Mouse (Mus musculus) hindbrain, embryonic 16.5 days (tissue): Measurements from ENCODE around the gene Gm2075. TPM values are rescaled to one million over a fixed set of nuclear protein-coding genes. Genes with fewer than 3 reads are reported as not detected.
"Not testable (repeated sequence)": the region's sequence is repeated elsewhere in the genome, so short reads cannot be mapped to it uniquely, and the experiment has no call there.

Source experiments
- ATAC-seq: fragments of 200-750 bp; cut with Nextera tagmentation; 2 replicates; pipeline ENCODE4 v1.8.0; 2017; ENCODE audit warnings: moderate TSS enrichment, moderate library complexity
- H3K27ac ChIP-seq: fragments of 300-500 bp; sonication (generic); 2 replicates; pipeline ENCODE4 v1.5.1; 2014; ENCODE audit warnings: low read depth, mild to moderate bottlenecking, control low read depth, low read length, moderate library complexity
- H3K27me3 ChIP-seq: fragments of 300-500 bp; sonication (generic); replicated peaks from 2 replicates; pipeline ENCODE4 v1.6.1; 2014; ENCODE audit warnings: low read length; ENCODE audit not compliant: control insufficient read depth, insufficient read depth
- H3K36me3 ChIP-seq: fragments of 300-500 bp; sonication (generic); 2 replicates; pipeline ENCODE4 v1.6.1; 2014; ENCODE audit warnings: mild to moderate bottlenecking, low read length, moderate library complexity, mixed read lengths; ENCODE audit not compliant: control insufficient read depth, insufficient read depth
- H3K4me1 ChIP-seq: fragments of 300-500 bp; sonication (generic); 2 replicates; pipeline ENCODE4 v1.6.1; 2014; ENCODE audit warnings: low read depth, low read length; ENCODE audit not compliant: control insufficient read depth, insufficient read depth
- H3K4me2 ChIP-seq: fragments of 300-500 bp; sonication (generic); 2 replicates; pipeline ENCODE4 v1.6.1; 2014; ENCODE audit warnings: mild to moderate bottlenecking, low read length, control low read depth, moderate library complexity
- H3K4me3 ChIP-seq: fragments of 300-500 bp; sonication (generic); 2 replicates; pipeline ENCODE4 v1.5.1; 2014; ENCODE audit warnings: mild to moderate bottlenecking, low read length, control low read depth, moderate library complexity
- H3K9ac ChIP-seq: fragments of 300-500 bp; sonication (generic); 2 replicates; pipeline ENCODE4 v1.6.1; 2014; ENCODE audit warnings: low read depth, mild to moderate bottlenecking, control low read depth, low read length, moderate library complexity
- H3K9me3 ChIP-seq: fragments of 300-500 bp; sonication (generic); 2 replicates; pipeline ENCODE4 v1.6.1; 2014; ENCODE audit warnings: mild to moderate bottlenecking, low read length, moderate library complexity; ENCODE audit not compliant: control insufficient read depth
- WGBS: fragments of 180-500 bp; shearing (Covaris S2); extraction: QIAGEN DNeasy Blood & Tissue Kit; methylation state at CpG from one replicate; pipeline ENCODE4 v1.1.7; 2014; 5-methylcytosine and 5-hydroxymethylcytosine counted together
- polyA plus RNA-seq: library from polyadenylated mRNA; unstranded; fragments of >200 nt; fragmentation: Nextera tagmentation; extraction: Ambion mirVana; gene quantifications from 2 replicates; pipeline ENCODE4 v1.2.1, GENCODE M21; 2015

Gm2075 gene
- not detected in 2 replicates for polyA plus RNA-seq

DNA sequence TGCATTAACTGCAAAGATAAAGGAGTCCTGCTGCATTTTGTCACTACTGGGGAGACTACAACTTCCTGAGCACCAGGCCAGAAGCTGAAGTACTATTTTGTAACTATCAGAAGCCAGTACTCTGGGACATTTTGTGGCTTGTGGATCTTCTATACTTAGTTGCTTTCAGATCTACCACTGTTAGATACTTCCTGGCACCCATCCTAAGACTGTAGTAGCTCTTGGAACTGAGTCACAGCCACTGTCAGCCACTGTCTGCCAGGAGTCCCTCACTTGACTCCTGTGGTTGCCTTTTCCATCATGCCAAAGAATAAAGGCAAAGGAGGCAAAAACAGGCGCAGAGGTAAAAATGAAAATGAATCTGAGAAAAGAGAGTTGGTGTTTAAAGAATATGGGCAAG, at the start of gene Gm2075:
TSS of gene Gm2075 (plus strand) at position 301 of the 400 bp plus-strand sequence.
- not testable (repeated sequence) for H3K4me1 ChIP-seq, H3K9me3 ChIP-seq, H3K36me3 ChIP-seq, H3K27ac ChIP-seq, H3K4me3 ChIP-seq, ATAC-seq, H3K27me3 ChIP-seq, H3K4me2 ChIP-seq, H3K9ac ChIP-seq
- WGBS, result no CpG with 5 or more reads among the region's 1 CpGs

- not testable (repeated sequence) for H3K36me3 ChIP-seq, H3K27me3 ChIP-seq, ATAC-seq, H3K4me3 ChIP-seq, H3K9me3 ChIP-seq, H3K27ac ChIP-seq, H3K4me1 ChIP-seq, H3K4me2 ChIP-seq, H3K9ac ChIP-seq
These were observed 27.6 kb upstream of the Gm2075 start for GRCm38 (mm10) chr12:87984000-87984399.

GRCm38 (mm10) chr12:88004118-88004517, 7.5 kb upstream of the Gm2075 start:
- H3K4me2 ChIP-seq, H3K27ac ChIP-seq, H3K36me3 ChIP-seq, H3K9ac ChIP-seq, H3K9me3 ChIP-seq, H3K27me3 ChIP-seq, H3K4me3 ChIP-seq, ATAC-seq, H3K4me1 ChIP-seq: not testable (repeated sequence)
- WGBS, result 71% methylated on average over 3 of the region's 3 CpGs

- 72% methylated on average over 1 of the region's 2 CpGs for WGBS
- not testable (repeated sequence) for H3K4me3 ChIP-seq, H3K27me3 ChIP-seq, H3K4me1 ChIP-seq, H3K36me3 ChIP-seq, H3K4me2 ChIP-seq, ATAC-seq, H3K27ac ChIP-seq, H3K9ac ChIP-seq, H3K9me3 ChIP-seq
These were observed 7.0 kb downstream of the Gm2075 start, which contains the start of gene Gm6803 for GRCm38 (mm10) chr12:88018671-88019070. Gene Gm6803, minus strand, starts transcription at chr12:88018771.

DNA sequence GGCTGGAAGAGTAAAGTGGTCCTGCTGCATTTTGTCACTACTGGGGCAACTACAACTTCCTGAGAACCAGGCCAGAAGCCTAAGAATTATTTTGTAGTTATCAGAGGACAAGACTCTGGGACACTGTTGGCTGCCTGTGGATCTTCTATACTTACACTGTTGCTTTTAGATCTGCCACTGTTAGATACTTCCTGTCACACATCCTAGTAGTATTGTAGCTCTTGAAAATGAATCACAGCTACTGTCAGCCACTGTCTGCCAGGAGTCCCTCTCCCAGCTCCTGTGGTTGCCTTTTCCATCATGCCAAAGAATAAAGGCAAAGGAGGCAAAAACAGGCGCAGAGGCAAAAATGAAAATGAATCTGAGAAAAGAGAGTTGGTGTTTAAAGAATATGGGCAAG, 15.1 kb downstream of the Gm2075 start, which contains the start of gene Gm2056:
TSS of gene Gm2056 (plus strand) at position 301 of the 400 bp plus-strand sequence.
- H3K27me3 ChIP-seq, H3K9me3 ChIP-seq, H3K36me3 ChIP-seq, H3K27ac ChIP-seq, H3K4me1 ChIP-seq, ATAC-seq, H3K9ac ChIP-seq, H3K4me3 ChIP-seq, H3K4me2 ChIP-seq: not testable (repeated sequence)
- 86% methylated on average over 1 of the region's 1 CpGs for WGBS

DNA sequence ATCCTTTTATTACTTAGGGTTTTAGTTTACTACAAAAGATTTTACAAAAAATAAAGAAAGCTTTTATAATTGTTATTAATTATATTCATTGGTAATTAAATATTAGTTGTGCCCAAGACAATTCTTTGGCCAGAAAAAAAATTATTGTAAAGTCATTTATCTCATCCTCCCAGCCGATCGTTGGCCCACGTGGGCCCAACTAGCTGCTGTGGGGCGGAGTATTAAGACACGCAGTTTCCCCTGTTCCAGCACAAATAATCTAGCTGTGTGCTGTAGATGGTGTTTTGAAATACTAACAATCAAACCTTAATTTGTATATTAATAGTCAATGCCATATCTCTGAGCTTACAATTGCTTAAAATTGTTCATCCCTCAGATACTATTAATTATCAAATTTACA, 20.6 kb downstream of the Gm2075 start:
- not testable (repeated sequence) for H3K27ac ChIP-seq, H3K4me3 ChIP-seq, H3K4me1 ChIP-seq, H3K9ac ChIP-seq, H3K27me3 ChIP-seq, ATAC-seq, H3K4me2 ChIP-seq, H3K36me3 ChIP-seq, H3K9me3 ChIP-seq
- WGBS, result 93% methylated on average over 5 of the region's 5 CpGs

DNA sequence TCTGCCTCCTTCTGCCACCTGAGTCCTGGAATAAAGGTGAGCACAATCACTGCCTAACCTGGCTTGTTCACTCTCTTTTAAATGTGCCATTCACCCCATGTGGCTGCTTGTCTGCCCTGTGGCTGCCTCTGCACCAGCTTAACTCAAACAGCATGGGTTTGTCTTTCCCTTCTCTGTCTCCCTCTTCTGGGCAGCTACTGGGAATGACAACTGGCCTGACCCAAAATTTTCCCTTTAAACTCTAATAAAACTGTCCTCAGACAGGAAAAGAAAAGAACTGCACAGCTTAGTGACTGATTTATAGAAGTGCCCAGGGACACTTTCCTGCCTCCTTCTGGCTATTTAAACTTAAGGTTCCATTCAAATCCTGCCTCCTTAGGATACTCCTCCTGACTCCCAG, 27.4 kb downstream of the Gm2075 start:
- not testable (repeated sequence) for H3K36me3 ChIP-seq, H3K9ac ChIP-seq, H3K4me3 ChIP-seq, ATAC-seq, H3K4me2 ChIP-seq, H3K27ac ChIP-seq, H3K9me3 ChIP-seq, H3K27me3 ChIP-seq, H3K4me1 ChIP-seq

GRCm38 (mm10) chr12:88039703-88040102, 28.1 kb downstream of the Gm2075 start:
- H3K27ac ChIP-seq, H3K4me3 ChIP-seq, H3K9ac ChIP-seq, H3K9me3 ChIP-seq, H3K4me1 ChIP-seq, ATAC-seq, H3K27me3 ChIP-seq, H3K36me3 ChIP-seq, H3K4me2 ChIP-seq: not testable (repeated sequence)
- WGBS, result 95% methylated on average over 1 of the region's 1 CpGs

DNA sequence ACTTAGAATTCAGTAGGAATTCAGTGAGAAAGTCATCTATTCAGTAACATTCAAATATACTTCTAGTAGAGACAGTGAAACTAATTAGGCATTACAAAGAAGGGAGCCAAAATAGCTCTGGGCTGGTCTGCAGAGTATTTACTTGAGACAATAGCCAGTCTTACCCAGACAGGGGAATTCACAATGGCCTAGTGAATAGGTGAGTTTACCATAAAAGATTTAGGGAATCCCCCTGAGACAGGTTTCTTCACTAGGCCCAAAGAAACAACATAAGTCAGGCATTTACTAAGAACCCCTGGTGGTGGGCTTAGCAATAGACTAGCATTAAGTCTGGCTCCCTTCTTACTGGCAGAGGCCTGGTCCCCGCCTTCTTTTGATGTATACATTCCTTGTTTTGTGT, 33.6 kb downstream of the Gm2075 start:
- not testable (repeated sequence) for H3K9ac ChIP-seq, H3K4me2 ChIP-seq, ATAC-seq, H3K4me3 ChIP-seq, H3K27ac ChIP-seq, H3K36me3 ChIP-seq, H3K27me3 ChIP-seq, H3K9me3 ChIP-seq, H3K4me1 ChIP-seq
- 40% methylated on average over 1 of the region's 1 CpGs for WGBS
